Mouse (Mus musculus) hindbrain, embryonic 16.5 days (tissue): Measurements from ENCODE around the gene Pigq. TPM values are rescaled to one million over a fixed set of nuclear protein-coding genes. Genes with fewer than 3 reads are reported as not detected.

Experiments used
- ATAC-seq: fragments of 200-750 bp; cut with Nextera tagmentation; 2 replicates; pipeline ENCODE4 v1.8.0; 2017; ENCODE audit warnings: moderate TSS enrichment, moderate library complexity
- H3K27ac ChIP-seq: fragments of 300-500 bp; sonication (generic); 2 replicates; pipeline ENCODE4 v1.5.1; 2014; ENCODE audit warnings: low read depth, mild to moderate bottlenecking, control low read depth, low read length, moderate library complexity
- H3K27me3 ChIP-seq: fragments of 300-500 bp; sonication (generic); replicated peaks from 2 replicates; pipeline ENCODE4 v1.6.1; 2014; ENCODE audit warnings: low read length; ENCODE audit not compliant: control insufficient read depth, insufficient read depth
- H3K36me3 ChIP-seq: fragments of 300-500 bp; sonication (generic); 2 replicates; pipeline ENCODE4 v1.6.1; 2014; ENCODE audit warnings: mild to moderate bottlenecking, low read length, moderate library complexity, mixed read lengths; ENCODE audit not compliant: control insufficient read depth, insufficient read depth
- H3K4me1 ChIP-seq: fragments of 300-500 bp; sonication (generic); 2 replicates; pipeline ENCODE4 v1.6.1; 2014; ENCODE audit warnings: low read depth, low read length; ENCODE audit not compliant: control insufficient read depth, insufficient read depth
- H3K4me2 ChIP-seq: fragments of 300-500 bp; sonication (generic); 2 replicates; pipeline ENCODE4 v1.6.1; 2014; ENCODE audit warnings: mild to moderate bottlenecking, low read length, control low read depth, moderate library complexity
- H3K4me3 ChIP-seq: fragments of 300-500 bp; sonication (generic); 2 replicates; pipeline ENCODE4 v1.5.1; 2014; ENCODE audit warnings: mild to moderate bottlenecking, low read length, control low read depth, moderate library complexity
- H3K9ac ChIP-seq: fragments of 300-500 bp; sonication (generic); 2 replicates; pipeline ENCODE4 v1.6.1; 2014; ENCODE audit warnings: low read depth, mild to moderate bottlenecking, control low read depth, low read length, moderate library complexity
- H3K9me3 ChIP-seq: fragments of 300-500 bp; sonication (generic); 2 replicates; pipeline ENCODE4 v1.6.1; 2014; ENCODE audit warnings: mild to moderate bottlenecking, low read length, moderate library complexity; ENCODE audit not compliant: control insufficient read depth
- WGBS: fragments of 180-500 bp; shearing (Covaris S2); extraction: QIAGEN DNeasy Blood & Tissue Kit; methylation state at CpG from one replicate; pipeline ENCODE4 v1.1.7; 2014; 5-methylcytosine and 5-hydroxymethylcytosine counted together
- polyA plus RNA-seq: library from polyadenylated mRNA; unstranded; fragments of >200 nt; fragmentation: Nextera tagmentation; extraction: Ambion mirVana; gene quantifications from 2 replicates; pipeline ENCODE4 v1.2.1, GENCODE M21; 2015

The Pigq gene
- polyA plus RNA-seq, 1 experiment from 2014 or later, result 83.1 TPM

DNA sequence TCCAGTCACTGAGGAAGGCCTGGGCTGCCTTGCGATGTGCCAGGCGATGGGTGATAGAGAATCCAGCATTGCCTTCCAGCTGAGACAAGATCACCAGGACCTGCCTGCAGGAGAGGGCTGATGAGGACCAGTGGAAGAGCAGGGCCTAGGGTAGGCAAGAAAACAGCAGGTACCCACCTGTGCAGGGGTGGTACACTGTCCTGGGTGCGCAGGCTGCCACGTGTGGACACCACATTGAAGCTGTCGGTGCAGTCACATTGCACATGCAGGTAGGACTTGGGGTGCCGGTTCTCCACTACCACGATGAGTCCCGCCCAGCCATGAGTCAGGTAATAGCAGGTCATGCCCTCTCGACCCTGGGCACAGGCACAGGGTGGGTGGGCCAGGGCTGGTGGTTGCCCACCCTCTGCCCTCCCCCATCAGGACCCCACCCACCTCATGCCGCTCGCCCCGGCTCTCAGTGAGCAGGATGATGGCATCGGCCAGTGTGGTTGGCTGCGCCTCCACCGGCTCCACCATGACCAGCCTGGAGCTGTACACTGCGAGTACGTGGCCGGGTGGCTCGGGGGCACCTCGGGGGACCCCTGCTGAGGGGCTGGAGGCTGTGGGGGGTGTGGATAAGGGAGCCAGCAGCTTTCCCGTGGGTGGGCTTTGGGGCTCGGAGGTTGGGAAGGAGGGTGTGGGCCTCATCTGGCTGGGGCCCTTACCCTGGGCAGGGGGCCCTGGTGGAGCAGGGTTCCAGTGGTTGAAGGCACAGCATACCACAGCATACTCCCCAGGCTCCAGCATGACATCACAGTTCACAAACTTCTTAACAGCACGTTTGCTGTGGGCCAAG lies 15.1 kb upstream of the Pigq start:
- WGBS, result 91% methylated on average over 22 of the region's 23 CpGs
- H3K36me3 ChIP-seq, result peaks cover 19% of the 10 kb centered on the region
- no peak overlapping the region for H3K4me2 ChIP-seq
- ATAC-seq, result no peak
- no peaks in the 10 kb centered on the region for H3K9me3 ChIP-seq
- H3K27ac ChIP-seq, result no peak overlapping the region
- H3K9ac ChIP-seq, result no peak overlapping the region
- no peaks in the 10 kb centered on the region; the same call in 1 of the 2 replicates for H3K4me1 ChIP-seq
- H3K27me3 ChIP-seq, result no peaks in the 10 kb centered on the region
- H3K4me3 ChIP-seq, result no peak overlapping the region

DNA sequence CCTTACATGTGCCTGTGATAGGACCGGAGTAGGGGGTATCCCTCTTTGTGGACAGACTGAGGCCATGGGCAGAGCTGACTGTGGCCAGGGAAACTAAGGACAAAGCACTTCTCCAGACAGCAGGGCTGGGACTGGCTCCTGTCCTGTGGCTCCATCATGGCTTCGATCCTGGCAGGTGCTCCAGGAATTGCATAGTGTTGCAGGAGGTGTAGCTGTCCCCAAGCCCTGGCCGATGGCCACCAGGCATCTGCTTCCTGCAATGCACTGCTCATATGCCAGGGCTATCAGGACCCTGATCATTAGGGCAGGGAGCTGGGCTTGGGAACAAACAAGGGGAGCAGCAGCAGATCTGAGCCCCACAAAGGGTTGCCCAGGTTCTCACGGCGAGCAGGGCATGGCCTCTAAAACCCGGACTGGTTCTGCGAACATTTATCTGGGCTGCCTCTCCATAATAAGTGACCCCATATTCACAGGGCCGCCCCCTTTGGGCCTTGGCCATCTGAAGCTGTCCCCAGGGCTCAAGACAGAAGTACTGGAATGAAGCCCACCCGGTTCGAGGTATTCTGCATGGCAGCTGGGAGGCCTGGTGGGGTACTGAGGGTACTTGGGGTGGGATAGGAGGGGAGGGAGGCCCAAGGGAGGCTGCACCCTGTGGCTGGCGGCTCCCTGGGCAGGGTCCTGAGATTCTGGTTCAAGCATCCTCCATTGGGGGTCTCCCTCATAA lies 14.2 kb upstream of the Pigq start:
- peak overlapping the region; percentile 12; the same call in 1 of the 2 replicates for H3K27ac ChIP-seq
- no peak overlapping the region for H3K4me3 ChIP-seq
- no peak overlapping the region for H3K4me2 ChIP-seq
- H3K27me3 ChIP-seq, result no peaks in the 10 kb centered on the region; the same call in 1 of the 2 replicates
- 92% methylated on average over 11 of the region's 11 CpGs for WGBS
- no peak overlapping the region for H3K9ac ChIP-seq
- H3K36me3 ChIP-seq, result peaks cover 14% of the 10 kb centered on the region
- no peaks in the 10 kb centered on the region for H3K9me3 ChIP-seq
- ATAC-seq, result no peak
- H3K4me1 ChIP-seq, result no peaks in the 10 kb centered on the region; the same call in 1 of the 2 replicates

- Histone ChIP-seq H3K36me3 (peaks cover 14% of the 10 kb centered on the region), H3K4me1 (no peaks in the 10 kb centered on the region; the same call in 1 of the 2 replicates), H3K4me3 (no peak overlapping the region), H3K27ac (peak overlapping the region; percentile 21; the same call in 1 of the 2 replicates), H3K27me3 (peaks cover 8% of the 10 kb centered on the region), H3K4me2 (no peak overlapping the region), H3K9ac (no peak overlapping the region), H3K9me3 (no peaks in the 10 kb centered on the region)
- peak; percentile 60 for ATAC-seq
- 59% methylated on average over 14 of the region's 14 CpGs for WGBS
These were observed 12.9 kb upstream of the Pigq start for GRCm38 (mm10) chr17:25957586-25958051.

- H3K9ac ChIP-seq, result no peak overlapping the region
- peak overlapping the region; percentile 50 for H3K27ac ChIP-seq
- H3K4me3 ChIP-seq, result no peak overlapping the region
- no peak overlapping the region for H3K4me2 ChIP-seq
- no peak for ATAC-seq
- WGBS, result 77% methylated on average over 7 of the region's 7 CpGs
- H3K4me1 ChIP-seq, result peaks cover 6% of the 10 kb centered on the region
- no peaks in the 10 kb centered on the region for H3K9me3 ChIP-seq
- H3K36me3 ChIP-seq, result peaks cover 14% of the 10 kb centered on the region
- H3K27me3 ChIP-seq, result peaks cover 18% of the 10 kb centered on the region
These were observed 11.9 kb upstream of the Pigq start for GRCm38 (mm10) chr17:25956631-25957030.

DNA sequence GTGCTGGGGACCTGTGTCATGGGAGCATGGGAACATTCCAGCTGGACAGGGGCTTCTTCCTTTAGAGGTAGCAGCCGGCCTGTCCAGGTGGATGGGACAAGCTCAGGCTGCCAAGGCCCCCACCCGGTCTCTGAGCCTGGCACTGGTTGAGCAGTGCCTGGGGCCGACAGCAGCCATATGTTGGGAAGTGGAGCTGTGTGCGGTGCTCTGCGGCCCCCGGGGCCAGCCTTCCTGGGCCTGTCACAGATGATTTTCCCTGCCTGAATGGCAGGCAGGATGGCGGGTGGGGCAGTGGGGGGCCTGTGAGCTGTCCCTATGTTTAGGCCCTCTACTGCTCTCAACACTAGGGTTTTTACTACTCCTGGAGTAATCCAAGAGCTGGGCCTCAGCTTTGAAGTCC lies 11.5 kb upstream of the Pigq start:
- H3K27me3 ChIP-seq, result peaks cover 22% of the 10 kb centered on the region
- no peak overlapping the region for H3K4me2 ChIP-seq
- no peaks in the 10 kb centered on the region for H3K9me3 ChIP-seq
- WGBS, result 60% methylated on average over 7 of the region's 7 CpGs
- peaks cover 10% of the 10 kb centered on the region for H3K4me1 ChIP-seq
- no peak overlapping the region for H3K4me3 ChIP-seq
- H3K27ac ChIP-seq, result peak overlapping the region; percentile 50
- ATAC-seq, result peak; percentile 48; the same call in 1 of the 2 replicates
- H3K36me3 ChIP-seq, result peaks cover 11% of the 10 kb centered on the region
- H3K9ac ChIP-seq, result no peak overlapping the region

- Histone ChIP-seq H3K9me3 (no peaks in the 10 kb centered on the region), H3K36me3 (peaks cover 11% of the 10 kb centered on the region), H3K9ac (no peak overlapping the region), H3K27me3 (peaks cover 27% of the 10 kb centered on the region), H3K4me1 (peaks cover 14% of the 10 kb centered on the region), H3K4me3 (no peak overlapping the region), H3K4me2 (no peak overlapping the region), H3K27ac (no peak overlapping the region)
- 73% methylated on average over 3 of the region's 3 CpGs for WGBS
- ATAC-seq, result no peak
These were observed 11.0 kb upstream of the Pigq start for GRCm38 (mm10) chr17:25955736-25956135.

DNA sequence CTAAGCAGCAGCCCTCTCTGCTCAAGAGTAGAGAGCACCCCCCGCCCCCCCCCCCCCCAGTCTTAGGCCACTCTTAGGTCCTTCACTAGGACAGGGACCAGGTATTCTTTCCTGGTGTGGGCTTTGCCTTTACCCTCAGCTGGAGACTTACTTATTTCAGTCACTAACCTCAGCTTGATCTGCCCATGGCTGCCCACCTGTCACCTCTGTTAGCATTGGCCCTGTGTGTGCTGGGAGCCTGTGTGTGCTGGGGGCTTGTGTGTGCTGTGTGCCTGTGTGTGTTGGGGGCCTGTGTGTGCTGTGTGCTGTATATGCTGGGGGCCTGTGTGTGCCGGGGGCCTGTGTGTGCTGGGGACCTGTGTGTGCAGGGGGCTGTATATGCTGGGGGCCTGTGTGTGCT lies 9.9 kb upstream of the Pigq start:
- WGBS, result 100% methylated on average over 1 of the region's 2 CpGs
- Histone ChIP-seq H3K4me2 (no peak overlapping the region), H3K36me3 (peaks cover 8% of the 10 kb centered on the region), H3K27me3 (peaks cover 34% of the 10 kb centered on the region), H3K27ac (no peak overlapping the region), H3K4me3 (no peak overlapping the region), H3K9ac (no peak overlapping the region), H3K9me3 (no peaks in the 10 kb centered on the region), H3K4me1 (peaks cover 14% of the 10 kb centered on the region)
- no peak for ATAC-seq

DNA sequence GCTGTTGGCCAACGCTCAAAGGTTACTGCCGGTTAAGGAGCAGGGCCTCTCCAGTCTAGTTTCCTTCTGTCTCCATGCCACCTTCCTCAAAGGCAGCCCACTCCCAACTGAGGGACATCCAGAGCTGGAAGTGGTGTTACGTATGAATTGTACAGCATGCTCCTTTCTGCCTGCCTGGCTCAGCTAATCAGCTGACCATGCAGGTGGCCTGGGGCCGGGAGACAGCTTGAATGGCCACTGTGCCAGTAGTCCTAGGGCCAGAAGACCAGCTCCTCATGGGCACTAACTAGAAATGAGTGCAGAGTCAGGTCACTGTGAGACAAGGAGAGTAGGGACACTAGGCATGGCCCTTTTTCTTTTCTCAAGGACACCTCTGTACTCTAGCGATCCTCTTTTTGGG lies 8.4 kb upstream of the Pigq start:
- no peak overlapping the region for H3K27ac ChIP-seq

More for the DNA sequence above, 8.4 kb upstream of the Pigq start:
- Histone ChIP-seq H3K4me1 (peaks cover 14% of the 10 kb centered on the region), H3K4me3 (no peak overlapping the region), H3K36me3 (peaks cover 2% of the 10 kb centered on the region; the same call in 1 of the 2 replicates), H3K9ac (no peak overlapping the region), H3K27me3 (peaks cover 34% of the 10 kb centered on the region), H3K4me2 (no peak overlapping the region), H3K9me3 (no peaks in the 10 kb centered on the region)
- ATAC-seq, result no peak
- WGBS, result 78% methylated on average over 5 of the region's 5 CpGs
